19 mouse cellular contexts compared by ENCODE assay signal in the genomic region with DNA sequence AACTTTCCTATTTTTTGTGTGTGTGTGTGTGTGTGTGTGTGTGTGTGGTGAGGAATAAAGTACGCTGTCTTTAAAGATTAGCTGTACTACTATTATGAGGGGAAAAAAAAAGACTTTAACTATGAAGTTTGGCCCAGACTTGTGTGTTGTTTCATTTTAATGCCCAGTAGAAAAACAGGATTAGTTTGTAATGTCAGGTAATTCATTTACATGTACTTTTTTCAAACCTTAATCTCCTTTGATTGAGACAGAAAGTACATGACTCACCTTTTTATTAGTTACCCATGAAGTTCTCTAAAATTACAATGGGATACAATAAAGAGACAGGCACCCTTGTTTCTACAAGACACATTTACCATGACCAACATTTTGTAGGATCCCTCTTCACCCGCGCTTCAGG.
"Had no signal": no experiment of that assay in that cellular context is flagged by ENCODE, and none has a peak within 500 bp of the region (broad histone marks: within the 10 kb centered on the region; RNA-seq: fewer than 3 reads in every experiment).

No protein-coding gene starts in this region.

- H3K9me3 ChIP-seq: midbrain, embryonic 10.5 days; midbrain, embryonic 12.5 days; neural tube, embryonic 13.5 days; neural tube, embryonic 15.5 days had no signal

- H3K9ac ChIP-seq: lung, embryonic 14.5 days; midbrain, embryonic 12.5 days; neural tube, embryonic 13.5 days; neural tube, embryonic 15.5 days had no signal

- H3K27me3 ChIP-seq: midbrain, embryonic 12.5 days; neural tube, embryonic 13.5 days; neural tube, embryonic 15.5 days had no signal

- H3K4me3 ChIP-seq: midbrain, embryonic 10.5 days; midbrain, embryonic 12.5 days; myocyte; neural tube, embryonic 13.5 days; neural tube, embryonic 15.5 days had no signal

- H3K36me3 ChIP-seq: midbrain, embryonic 10.5 days had no signal

- H3K4me2 ChIP-seq: lung, embryonic 14.5 days; midbrain, embryonic 12.5 days; neural tube, embryonic 13.5 days; neural tube, embryonic 15.5 days had no signal

- H3K27ac ChIP-seq: midbrain, embryonic 10.5 days; midbrain, embryonic 12.5 days; neural tube, embryonic 13.5 days; neural tube, embryonic 15.5 days had no signal

- H3K4me1 ChIP-seq: midbrain, embryonic 10.5 days; midbrain, embryonic 12.5 days; neural tube, embryonic 15.5 days had no signal

- DNase-seq: lung, adult 18-20 months; lung, embryonic 14.5 days; lung, postnatal 10 days; lung, postnatal 4 days; midbrain, embryonic 14.5 days; retina, postnatal 1 day; right cerebral cortex, adult 18-20 months; right cerebral cortex, postnatal 25 days; right cerebral cortex, postnatal 4 days; spleen, adult 18-20 months; thymus, adult 18-20 months; thymus, postnatal 14 days; thymus, postnatal 36 days had no signal

- ATAC-seq: midbrain, embryonic 16.5 days had no signal
